Mouse (Mus musculus) ES-E14 (cell line): ENCODE data around the gene Lamb3. TPM values are rescaled to one million over a fixed set of nuclear protein-coding genes. Genes with fewer than 3 reads are reported as not detected.

Experiments used
- DNase-seq: peaks from one replicate; pipeline ENCODE4 v3.0.0-alpha.2; 2013; ENCODE audit warnings: low read depth, low spot score
- H3K27ac ChIP-seq: 2 replicates; pipeline ENCODE4 v1.5.1; 2012; ENCODE audit warnings: low read depth, mild to moderate bottlenecking, low read length, moderate library complexity, mixed read lengths; ENCODE audit not compliant: poor library complexity, insufficient read depth, severe bottlenecking
- H3K36me3 ChIP-seq: 2 replicates; pipeline ENCODE4 v1.6.1; 2012; ENCODE audit warnings: mild to moderate bottlenecking, low read length, moderate library complexity, mixed read lengths; ENCODE audit not compliant: control insufficient read depth, poor library complexity, insufficient read depth, severe bottlenecking
- H3K4me1 ChIP-seq, 2 experiments: fragments of 150-350 bp in 1 of 2; sonication (generic) in 1 of 2; 2 replicates each; pipeline ENCODE4 v1.6.1; 2012; ENCODE audit warnings: low read length in 2 of 2, mild to moderate bottlenecking in 1 of 2, mixed read lengths in 1 of 2; ENCODE audit not compliant: control insufficient read depth in 2 of 2, insufficient read depth in 2 of 2, poor library complexity in 1 of 2
- H3K4me3 ChIP-seq, 2 experiments: fragments of 150-350 bp in 1 of 2; sonication (generic) in 1 of 2; 2 replicates each; pipeline ENCODE4 v1.5.1; 2012; ENCODE audit warnings: low read length in 2 of 2, low read depth in 1 of 2, mild to moderate bottlenecking in 1 of 2, mixed read lengths in 1 of 2; ENCODE audit not compliant: insufficient read depth in 1 of 2, poor library complexity in 1 of 2, severe bottlenecking in 1 of 2
- H3K9ac ChIP-seq: 2 replicates; pipeline ENCODE4 v1.6.1; 2012; ENCODE audit warnings: low read depth, mild to moderate bottlenecking, low read length, mixed read lengths; ENCODE audit not compliant: poor library complexity, insufficient read depth, severe bottlenecking
- H3K9me3 ChIP-seq: fragments of 150-350 bp; sonication (generic); 2 replicates; pipeline ENCODE4 v1.6.1; 2012; ENCODE audit warnings: low read depth, mild to moderate bottlenecking, low read length; ENCODE audit not compliant: control insufficient read depth, insufficient read depth
- CHD2 ChIP-seq: IDR thresholded peaks from 2 replicates; pipeline ENCODE4 v1.6.1; 2014; ENCODE audit warnings: mild to moderate bottlenecking, low read depth, low read length, inconsistent platforms
- HCFC1 ChIP-seq: IDR thresholded peaks from 2 replicates; pipeline ENCODE4 v1.6.1; 2012; ENCODE audit warnings: low read length, inconsistent platforms, borderline replicate concordance; ENCODE audit not compliant: insufficient read depth
- MAFK ChIP-seq: IDR thresholded peaks from 2 replicates; pipeline ENCODE4 v1.6.1; 2014; ENCODE audit warnings: mild to moderate bottlenecking, low read depth, low read length, inconsistent platforms; ENCODE audit not compliant: insufficient read depth
- ZC3H11A ChIP-seq: IDR thresholded peaks from 2 replicates; pipeline ENCODE4 v1.6.1; 2012; ENCODE audit warnings: low read depth, mild to moderate bottlenecking, inconsistent platforms, low read length, borderline replicate concordance
- ZNF384 ChIP-seq: IDR thresholded peaks from 2 replicates; pipeline ENCODE4 v1.6.1; 2012; ENCODE audit warnings: low read depth, low read length, inconsistent platforms
- in situ Hi-C, 2 experiments: fragments of 600-800 bp; cut with MboI; formaldehyde crosslinking; loops; one replicate each; pipeline ENCODE4 v1.15.1; 2025; ENCODE audit warnings: low sequenced_read_pairs in 2 of 2, inconsistent platforms in 1 of 2; ENCODE audit not compliant: unreplicated experiment in 2 of 2
- total RNA-seq: library from RNA; depleted of rRNA; stranded (reverse); fragments of 300-350 nt; gene quantifications from 2 replicates; pipeline ENCODE4 v1.2.3, GENCODE M21; 2012

Lamb3 gene
- total RNA-seq, 1 experiment, result 2.9 TPM

DNA sequence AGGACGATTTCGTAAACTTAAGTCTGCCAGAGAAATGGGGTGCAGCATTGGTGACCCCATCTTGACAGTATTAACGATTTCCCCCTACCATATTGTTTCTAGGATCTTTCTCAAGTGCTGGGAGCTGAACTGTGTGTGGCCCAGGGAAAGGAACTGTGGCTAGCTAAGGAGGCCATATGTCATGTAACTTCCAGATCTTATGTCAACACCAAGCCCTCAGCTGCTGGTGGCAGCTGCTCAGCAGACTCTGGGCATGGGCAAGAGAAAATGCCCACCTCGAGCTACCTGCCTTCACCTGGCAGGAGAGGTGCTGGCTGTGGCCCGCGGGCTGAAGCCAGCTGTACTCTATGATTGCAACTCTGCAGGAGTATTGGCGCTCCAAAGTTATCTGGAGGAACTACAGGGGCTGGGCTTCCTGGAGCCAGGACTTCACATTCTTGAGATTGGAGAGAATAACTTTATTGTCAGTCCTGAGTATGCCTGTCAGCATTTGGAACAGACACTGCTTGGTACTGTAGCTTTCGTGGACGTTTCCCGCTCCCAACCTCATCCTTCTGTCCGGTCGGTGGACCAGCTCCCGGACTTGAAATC is 33.3 kb upstream of the Lamb3 start:
- no peaks in the 10 kb centered on the region for H3K36me3 ChIP-seq
- H3K27ac ChIP-seq, result no peak overlapping the region
- TF ChIP-seq ZNF384 (no peak), ZC3H11A (no peak), HCFC1 (no peak), MAFK (no peak), CHD2 (no peak)
- H3K4me1 ChIP-seq, result peaks cover 0 to 2% of the 10 kb centered on the region in 2 experiments; a peak in 2 of 4 replicates
- no peak for DNase-seq
- in situ Hi-C loops, result no loop called here
- H3K9ac ChIP-seq, result peak overlapping the region; percentile 73; the same call in 1 of the 2 replicates
- H3K9me3 ChIP-seq, result no peaks in the 10 kb centered on the region
- H3K4me3 ChIP-seq, result peak overlapping the region; percentile 76 to 98

DNA sequence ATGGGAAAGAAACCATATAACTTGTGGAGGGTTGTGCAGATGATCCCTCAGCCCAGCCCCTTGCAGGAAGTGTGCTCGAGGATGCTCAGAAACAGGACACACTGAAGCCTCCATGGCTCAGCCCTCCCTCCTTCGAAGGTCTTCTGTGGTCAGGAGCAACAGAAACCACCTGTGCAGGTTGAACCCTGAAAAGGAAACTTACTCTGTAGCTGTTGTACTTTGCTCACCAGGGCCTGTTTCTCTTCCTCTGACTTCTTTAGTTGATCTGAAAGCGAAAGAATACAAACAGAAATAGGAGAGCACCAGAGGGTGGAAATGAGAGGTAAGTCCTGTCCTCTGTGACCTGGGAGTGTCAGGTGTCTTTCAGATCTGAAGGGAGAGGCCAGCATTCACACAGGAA is 26.4 kb upstream of the Lamb3 start:
- in situ Hi-C loops, result no loop called here
- no peak overlapping the region for H3K9ac ChIP-seq
- no peak overlapping the region for H3K27ac ChIP-seq
- H3K36me3 ChIP-seq, result no peaks in the 10 kb centered on the region
- no peak for TF ChIP-seq ZNF384
- TF ChIP-seq MAFK, result no peak
- TF ChIP-seq ZC3H11A, result no peak
- TF ChIP-seq HCFC1, result no peak
- no peaks in the 10 kb centered on the region for H3K4me1 ChIP-seq
- no peaks in the 10 kb centered on the region for H3K9me3 ChIP-seq
- H3K4me3 ChIP-seq, result no peak overlapping the region
- DNase-seq, result no peak

DNA sequence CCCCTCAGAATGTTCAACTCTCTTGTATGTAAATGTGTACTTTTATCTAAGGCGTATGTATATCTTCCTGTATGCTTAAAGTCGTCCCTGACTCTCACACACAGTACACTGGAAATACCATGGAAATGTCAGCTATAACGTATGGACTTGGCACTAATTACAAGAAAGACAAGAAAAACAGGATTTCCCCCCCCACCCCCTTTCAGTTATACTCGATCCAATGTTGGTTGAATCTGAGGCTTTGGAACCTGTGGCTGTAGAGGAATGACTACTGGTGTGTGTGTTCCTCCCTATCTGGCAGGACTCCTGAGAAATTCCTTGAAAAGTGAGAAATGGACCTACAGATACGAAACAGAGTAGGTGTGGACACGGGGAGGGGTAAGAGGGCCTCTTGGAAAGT is 19.2 kb upstream of the Lamb3 start:
- Histone ChIP-seq H3K36me3 (no peaks in the 10 kb centered on the region), H3K4me1 (no peaks in the 10 kb centered on the region), H3K27ac (no peak overlapping the region), H3K4me3 (no peak overlapping the region), H3K9me3 (no peaks in the 10 kb centered on the region), H3K9ac (no peak overlapping the region)
- TF ChIP-seq ZNF384, result no peak
- no peak for TF ChIP-seq CHD2
- TF ChIP-seq HCFC1, result no peak
- no peak for TF ChIP-seq ZC3H11A
- no peak for TF ChIP-seq MAFK
- in situ Hi-C loops, result no loop called here
- DNase-seq, result no peak

DNA sequence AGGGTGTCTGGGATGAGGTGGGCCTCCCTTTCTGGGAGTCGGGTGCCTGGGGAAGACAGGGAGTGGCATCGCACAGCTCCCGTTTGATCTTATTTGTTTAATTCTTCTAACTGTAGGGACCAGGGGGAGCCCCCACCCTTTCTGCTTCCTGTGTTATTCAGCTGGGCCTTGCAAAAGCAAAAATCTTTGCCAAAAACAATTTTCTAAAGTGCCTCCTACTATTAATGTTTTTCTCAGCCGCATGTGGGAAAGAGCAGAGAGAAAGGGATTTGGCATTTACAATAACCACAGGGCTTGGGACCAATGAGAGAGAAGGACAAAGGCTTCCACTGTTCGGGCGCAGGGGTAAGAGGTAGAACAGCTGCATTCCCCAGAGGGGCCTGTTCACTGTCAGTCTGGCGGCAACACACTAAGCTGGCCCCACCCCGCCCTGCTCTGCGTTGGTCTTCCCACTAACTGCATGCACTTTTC is 18.3 kb upstream of the Lamb3 start:
- H3K9ac ChIP-seq, result no peak overlapping the region
- no peaks in the 10 kb centered on the region for H3K36me3 ChIP-seq
- H3K27ac ChIP-seq, result no peak overlapping the region
- TF ChIP-seq ZC3H11A (no peak), HCFC1 (no peak), MAFK (no peak), CHD2 (no peak), ZNF384 (no peak)
- no peak for DNase-seq
- no peaks in the 10 kb centered on the region for H3K9me3 ChIP-seq
- H3K4me3 ChIP-seq, result no peak overlapping the region
- H3K4me1 ChIP-seq, result no peaks in the 10 kb centered on the region
- in situ Hi-C loops, result no loop called here

DNA sequence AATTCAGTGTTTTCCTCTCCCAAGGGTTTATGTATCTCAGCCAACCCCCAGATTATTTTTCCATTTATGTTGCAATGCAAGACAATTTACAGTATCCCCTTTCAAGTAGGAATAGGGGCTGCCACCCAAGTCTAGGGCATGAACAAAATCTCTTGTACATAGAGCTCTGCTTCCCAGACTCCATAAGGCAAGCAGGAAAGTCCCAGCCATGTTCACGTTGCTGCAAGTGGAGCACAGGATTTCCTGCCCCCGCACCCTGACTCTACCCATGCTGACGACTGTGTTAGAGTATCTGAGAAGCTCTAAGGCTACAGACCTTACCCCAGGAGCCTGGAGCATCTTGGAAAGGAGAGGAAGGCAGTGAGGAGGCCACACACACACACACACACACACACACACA is 17.7 kb upstream of the Lamb3 start:
- no peak for TF ChIP-seq ZNF384
- no peak for TF ChIP-seq CHD2
- in situ Hi-C loops, result no loop called here
- DNase-seq, result no peak
- Histone ChIP-seq H3K36me3 (no peaks in the 10 kb centered on the region), H3K4me1 (no peaks in the 10 kb centered on the region), H3K9ac (no peak overlapping the region), H3K4me3 (no peak overlapping the region), H3K27ac (no peak overlapping the region), H3K9me3 (no peaks in the 10 kb centered on the region)
